Mouse (Mus musculus): ENCODE measurements around the gene Iqgap2.

DNA sequence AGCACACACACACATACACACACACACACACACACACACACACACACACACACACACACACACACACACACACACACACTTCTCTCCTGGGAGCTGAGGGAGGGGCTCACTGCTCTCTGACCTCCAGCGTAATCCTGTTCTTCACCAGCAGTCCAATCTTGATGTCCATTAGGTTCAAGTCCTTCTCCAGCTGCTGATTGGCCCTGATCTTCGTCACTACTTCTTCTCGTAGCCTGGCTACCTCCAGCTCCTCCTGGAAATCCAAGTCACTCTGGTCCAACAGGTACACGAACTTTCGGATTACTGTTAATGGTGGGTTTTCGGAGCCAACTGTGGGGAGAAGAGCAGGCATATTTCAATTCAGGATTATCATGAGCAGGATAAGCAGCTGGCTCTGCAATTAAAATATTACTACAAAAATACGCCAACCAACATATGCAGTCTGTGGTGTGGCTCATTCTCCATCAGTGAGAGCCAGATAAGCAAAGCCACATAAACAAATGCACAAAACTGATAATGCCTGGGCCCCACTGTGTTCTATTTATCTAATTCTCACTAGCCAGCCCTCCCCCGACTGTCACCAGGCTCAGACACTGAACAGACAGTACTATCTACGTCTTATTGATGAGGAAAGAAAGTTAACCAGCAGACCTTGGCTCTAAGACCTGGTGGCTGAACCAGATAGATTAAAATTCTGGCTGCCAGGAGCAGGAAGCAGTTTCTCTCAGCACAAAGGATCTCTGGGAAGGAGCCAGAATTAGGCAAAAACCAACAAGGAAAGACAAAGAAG is 220.4 kb downstream of the Iqgap2 start:
- TF ChIP-seq ETS1 (conservative IDR thresholded peaks at IDR 0.05; ENCODE audit: low read depth, low read length), result no peak
- TF ChIP-seq RAD21 (IDR thresholded peaks at IDR 0.05; ENCODE audit: low read depth, low read length), result no peak
- TF ChIP-seq POLR2A (IDR thresholded peaks at IDR 0.05; ENCODE audit: low read depth, low read length), result no peak
- no peak for TF ChIP-seq E2F4 (IDR thresholded peaks at IDR 0.05; ENCODE audit: insufficient replicate concordance, low read depth, low read length)
- TF ChIP-seq CHD2 (IDR thresholded peaks at IDR 0.05; ENCODE audit: low read length), result no peak
- no peak for TF ChIP-seq CTCF (conservative IDR thresholded peaks at IDR 0.05 in 1 of 2, IDR thresholded peaks at IDR 0.05 in 1 of 2; ENCODE audit: low read depth in 2 of 2, low read length in 2 of 2)
- no peak for TF ChIP-seq USF1 (IDR thresholded peaks at IDR 0.05; ENCODE audit: low read depth, low read length)
- TF ChIP-seq EP300 (IDR thresholded peaks at IDR 0.05; ENCODE audit: low read length), result no peak
- no peak for TF ChIP-seq KAT2A (IDR thresholded peaks at IDR 0.05; ENCODE audit: insufficient replicate concordance, low read length)
- TF ChIP-seq GABPA (IDR thresholded peaks at IDR 0.05; ENCODE audit: insufficient replicate concordance, low read depth, low read length), result no peak
- no peak for TF ChIP-seq SIN3A (IDR thresholded peaks at IDR 0.05; ENCODE audit: low read length)
- no peak for TF ChIP-seq NRF1 (IDR thresholded peaks at IDR 0.05; ENCODE audit: low read depth, low read length)
- TF ChIP-seq PAX5 (IDR thresholded peaks at IDR 0.05; ENCODE audit: low read length), result no peak
